Mouse (Mus musculus) heart, embryonic 12.5 days (tissue): ENCODE data around the gene Tmem127. TPM values are rescaled to one million over a fixed set of nuclear protein-coding genes. Genes with fewer than 3 reads are reported as not detected.
"Not testable (repeated sequence)": the region's sequence is repeated elsewhere in the genome, so short reads cannot be mapped to it uniquely, and the experiment has no call there.

Source experiments
- ATAC-seq: fragments of 200-750 bp; cut with Nextera tagmentation; 2 replicates; pipeline ENCODE4 v1.8.0; 2017; ENCODE audit warnings: moderate TSS enrichment, moderate library complexity; ENCODE audit not compliant: insufficient number of reproducible peaks, low FRiP score
- H3K27ac ChIP-seq: fragments of 300-500 bp; sonication (generic); 2 replicates; pipeline ENCODE4 v1.5.1; 2016; ENCODE audit warnings: mild to moderate bottlenecking, moderate library complexity; ENCODE audit not compliant: poor library complexity, severe bottlenecking
- H3K27me3 ChIP-seq: fragments of 300-500 bp; sonication (generic); replicated peaks from 2 replicates; pipeline ENCODE4 v1.6.1; 2016; ENCODE audit warnings: mild to moderate bottlenecking, moderate library complexity
- H3K36me3 ChIP-seq: fragments of 300-500 bp; sonication (generic); 2 replicates; pipeline ENCODE4 v1.6.1; 2016; ENCODE audit warnings: mild to moderate bottlenecking, moderate library complexity
- H3K4me1 ChIP-seq: fragments of 300-500 bp; sonication (generic); replicated peaks from 2 replicates; pipeline ENCODE4 v1.6.1; 2016; ENCODE audit warnings: mild to moderate bottlenecking
- H3K4me2 ChIP-seq: fragments of 300-500 bp; sonication (generic); 2 replicates; pipeline ENCODE4 v1.6.1; 2016; ENCODE audit warnings: mild to moderate bottlenecking, moderate library complexity
- H3K4me3 ChIP-seq: fragments of 300-500 bp; sonication (generic); 2 replicates; pipeline ENCODE4 v1.5.1; 2016; ENCODE audit warnings: mild to moderate bottlenecking
- H3K9ac ChIP-seq: fragments of 300-500 bp; sonication (generic); 2 replicates; pipeline ENCODE4 v1.6.1; 2016; ENCODE audit warnings: mild to moderate bottlenecking, moderate library complexity
- H3K9me3 ChIP-seq: fragments of 300-500 bp; sonication (generic); replicated peaks from 2 replicates; pipeline ENCODE4 v1.6.1; 2016; ENCODE audit warnings: mild to moderate bottlenecking, moderate library complexity
- WGBS: fragments of 180-500 bp; shearing (Covaris S2); methylation state at CpG from one replicate; pipeline ENCODE4 v1.1.7; 2016; 5-methylcytosine and 5-hydroxymethylcytosine counted together
- polyA plus RNA-seq: library from polyadenylated mRNA; unstranded; fragments of >200 nt; fragmentation: Nextera tagmentation; extraction: Ambion mirVana; gene quantifications from 2 replicates; pipeline ENCODE4 v1.2.1, GENCODE M21; 2016

Tmem127 gene
- polyA plus RNA-seq = 24.7 and 27.8 TPM in 2 replicates

DNA sequence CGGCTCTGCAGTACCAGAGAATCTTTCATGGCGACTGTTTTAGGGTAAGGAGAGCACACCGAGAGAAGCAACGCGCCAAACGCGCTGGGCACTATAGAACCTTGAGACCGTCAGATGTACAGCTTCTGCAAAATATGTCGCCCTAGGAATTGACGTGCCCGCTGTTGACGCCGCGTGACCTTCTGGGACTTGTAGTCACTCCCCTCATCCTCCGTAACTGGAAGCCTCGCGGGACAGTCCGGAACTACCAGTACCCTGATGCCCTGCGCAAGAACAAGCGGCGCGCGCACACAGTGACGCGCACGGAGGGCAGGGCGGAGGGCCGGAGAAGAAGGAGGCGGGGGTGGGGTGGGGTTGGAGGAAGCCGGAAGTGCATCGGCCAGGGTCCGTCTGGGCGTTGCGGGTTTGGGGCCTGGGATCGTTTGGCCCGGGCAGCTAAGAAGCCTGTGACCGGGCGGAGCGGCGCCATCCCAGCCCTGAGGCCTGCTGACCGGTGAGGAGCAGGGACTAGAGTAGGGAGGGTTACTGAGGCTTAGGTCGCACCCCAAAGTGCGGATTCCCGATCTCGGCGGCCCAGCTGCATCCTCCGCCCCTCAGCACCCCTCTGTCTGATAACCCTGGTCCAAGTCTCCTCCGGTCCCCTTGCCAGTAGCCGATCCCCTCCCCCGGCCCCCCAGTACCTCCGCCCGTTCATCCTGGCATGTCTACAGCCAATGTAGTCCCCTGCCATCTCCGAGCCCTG, at the start of gene Tmem127, which contains the start of gene Ciao1:
Tmem127 (plus strand) TSS at position 317 of the 742 bp plus-strand sequence.
Ciao1 (minus strand) TSS at position 225 of the 742 bp plus-strand sequence.
- peak within 1 kb of the TSS; percentile 69 for H3K27ac ChIP-seq
- peak; percentile 98 for ATAC-seq
- under 1% methylated on average over 52 of the region's 53 CpGs for WGBS

DNA sequence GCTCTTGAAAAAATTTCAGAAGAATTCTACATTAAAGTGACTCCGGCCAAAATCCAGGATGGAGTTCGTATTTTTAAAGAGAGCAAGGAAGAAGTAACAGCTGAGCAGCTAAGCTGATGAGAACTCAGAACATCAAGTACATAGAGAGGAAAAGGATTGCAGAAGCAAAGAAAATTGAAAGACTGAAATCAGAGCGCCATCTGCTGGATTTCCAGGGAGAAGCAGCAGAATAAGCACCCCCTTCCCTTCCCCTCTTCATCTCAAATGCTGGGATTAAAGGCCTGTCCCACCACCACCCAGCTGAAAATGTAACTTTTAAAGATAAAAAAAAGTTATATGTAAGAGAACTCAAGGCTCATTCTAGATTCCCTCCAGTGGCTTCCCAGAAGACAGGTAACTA, 42.8 kb upstream of the Tmem127 start:
- no peak for ATAC-seq
- H3K36me3 ChIP-seq = peaks cover 21% of the 10 kb centered on the region
- peaks cover 9% of the 10 kb centered on the region for H3K4me1 ChIP-seq
- H3K27me3 ChIP-seq = no peaks in the 10 kb centered on the region
- 32% methylated on average over 3 of the region's 3 CpGs for WGBS
- no peaks in the 10 kb centered on the region for H3K9me3 ChIP-seq
- no peak overlapping the region for H3K9ac ChIP-seq
- H3K27ac ChIP-seq = no peak overlapping the region
- H3K4me2 ChIP-seq = no peak overlapping the region
- no peak overlapping the region for H3K4me3 ChIP-seq

More for the DNA sequence above, at the start of gene Tmem127, which contains the start of gene Ciao1:
- Histone ChIP-seq H3K9ac (peak within 1 kb of the TSS; percentile 91), H3K4me1 (peaks cover 46% of the 10 kb centered on the region), H3K36me3 (peaks cover 38% of the 10 kb centered on the region), H3K4me2 (peak within 1 kb of the TSS; percentile 99), H3K4me3 (peak within 1 kb of the TSS; percentile 75), H3K9me3 (no peaks in the 10 kb centered on the region), H3K27me3 (no peaks in the 10 kb centered on the region)

DNA sequence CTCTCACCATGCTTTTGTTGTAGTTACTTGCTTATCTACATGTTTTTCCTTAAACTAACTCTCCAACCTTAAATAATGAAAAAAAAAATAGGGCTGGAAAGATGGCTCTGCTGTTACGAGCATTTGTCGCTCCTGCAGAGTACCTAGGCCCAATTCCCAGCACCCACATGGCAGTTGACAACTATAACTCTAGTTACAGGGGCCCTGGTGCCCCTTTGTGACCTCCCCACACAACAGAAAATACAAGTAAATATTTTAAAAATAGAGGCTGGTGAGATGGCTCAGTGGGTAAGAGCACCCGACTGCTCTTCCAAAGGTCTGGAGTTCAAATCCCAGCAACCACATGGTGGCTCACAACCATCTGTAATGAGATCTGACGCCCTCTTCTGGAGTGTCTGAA, 41.8 kb upstream of the Tmem127 start:
- 82% methylated on average over 4 of the region's 4 CpGs for WGBS

DNA sequence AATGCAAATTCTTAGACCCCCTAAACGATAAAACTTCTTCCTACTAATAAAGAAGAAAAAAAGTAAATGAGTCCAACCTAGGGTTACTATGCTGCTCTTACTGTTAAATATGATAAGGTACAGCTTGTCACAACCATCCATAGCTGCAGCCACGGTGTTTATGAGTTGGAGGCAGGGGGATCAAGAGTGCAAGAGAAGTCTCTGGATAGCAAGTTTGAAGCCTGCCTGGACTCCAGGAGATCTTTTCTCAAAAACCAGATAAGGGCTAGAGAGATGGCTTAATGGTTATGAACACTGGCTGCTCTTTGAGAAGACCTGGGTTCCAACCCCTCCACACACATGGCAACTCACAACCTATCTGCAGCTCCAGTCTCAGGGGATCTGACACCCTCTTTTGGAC, 40.8 kb upstream of the Tmem127 start:
- Histone ChIP-seq H3K9ac (no peak overlapping the region), H3K36me3 (peaks cover 31% of the 10 kb centered on the region), H3K4me2 (0 out of 2 replicates have a peak overlapping the region, but pooled peaks have one; percentile 6), H3K4me3 (no peak overlapping the region), H3K27me3 (no peaks in the 10 kb centered on the region), H3K9me3 (no peaks in the 10 kb centered on the region), H3K27ac (no peak overlapping the region), H3K4me1 (peaks cover 9% of the 10 kb centered on the region)
- ATAC-seq = no peak
- 90% methylated on average over 2 of the region's 2 CpGs for WGBS

More for the DNA sequence above, 41.8 kb upstream of the Tmem127 start:
- H3K9ac ChIP-seq, H3K27me3 ChIP-seq, ATAC-seq, H3K9me3 ChIP-seq, H3K27ac ChIP-seq, H3K4me2 ChIP-seq, H3K4me3 ChIP-seq, H3K4me1 ChIP-seq: not testable (repeated sequence)
- peaks cover 23% of the 10 kb centered on the region for H3K36me3 ChIP-seq

DNA sequence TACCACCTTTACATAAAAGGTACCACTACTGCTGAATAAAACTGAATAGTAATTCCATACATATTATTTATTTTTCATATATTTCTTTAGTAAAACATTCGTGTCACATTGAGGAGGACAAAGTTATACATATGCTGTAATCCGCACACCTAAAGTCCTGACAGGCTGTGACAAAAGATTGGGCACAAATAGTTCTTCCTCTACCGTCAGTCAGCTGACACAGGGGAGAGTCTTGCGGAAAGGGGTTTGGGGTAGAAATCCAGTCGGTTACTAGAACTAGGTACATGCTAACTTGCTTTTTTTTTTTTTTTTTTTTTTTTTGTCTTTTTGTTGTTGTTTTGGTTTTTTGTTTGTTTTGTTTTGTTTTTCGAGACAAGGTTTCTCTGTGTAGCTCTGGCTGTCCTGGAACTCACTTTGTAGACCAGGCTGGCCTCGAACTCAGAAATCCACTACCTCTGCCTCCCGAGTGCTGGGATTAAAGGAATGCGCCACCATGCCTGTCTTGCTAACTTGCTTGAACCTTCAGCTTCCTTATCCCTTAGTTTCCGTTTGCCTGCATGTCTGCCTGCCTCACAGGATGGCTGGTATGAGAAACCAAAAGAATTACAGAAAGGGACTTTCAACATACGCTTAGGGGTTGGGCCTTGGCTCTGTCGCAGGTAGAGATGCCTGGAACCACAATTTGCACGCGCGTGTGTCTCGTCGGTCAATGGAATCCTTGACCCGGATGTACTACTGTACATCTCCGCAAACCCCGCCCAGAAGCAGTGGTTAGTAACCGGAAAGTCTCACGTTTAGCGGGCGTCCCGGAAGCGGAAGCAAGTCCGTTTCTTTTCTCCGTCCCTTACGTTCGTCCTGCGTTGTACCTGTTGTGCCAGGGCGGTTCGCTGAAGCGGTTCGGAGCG, 39.9 kb upstream of the Tmem127 start, which contains the start of the genes 1810024B03Rik and Snrnp200:
1810024B03Rik (minus strand) TSS at position 734 of the 905 bp plus-strand sequence.
Snrnp200 (plus strand) TSS at position 840 of the 905 bp plus-strand sequence.
- peak within 1 kb of the TSS; percentile 91 for H3K9ac ChIP-seq
- no peaks in the 10 kb centered on the region for H3K27me3 ChIP-seq
- 10% methylated on average over 36 of the region's 36 CpGs for WGBS
- H3K36me3 ChIP-seq = peaks cover 34% of the 10 kb centered on the region
- peak within 1 kb of the TSS; percentile 99 for H3K4me3 ChIP-seq
- peaks cover 9% of the 10 kb centered on the region for H3K4me1 ChIP-seq
- no peaks in the 10 kb centered on the region for H3K9me3 ChIP-seq
- peak within 1 kb of the TSS; percentile 87 for H3K4me2 ChIP-seq
- peak; percentile 95 for ATAC-seq
- peak within 1 kb of the TSS; percentile 47; the same call in 1 of the 2 replicates for H3K27ac ChIP-seq

DNA sequence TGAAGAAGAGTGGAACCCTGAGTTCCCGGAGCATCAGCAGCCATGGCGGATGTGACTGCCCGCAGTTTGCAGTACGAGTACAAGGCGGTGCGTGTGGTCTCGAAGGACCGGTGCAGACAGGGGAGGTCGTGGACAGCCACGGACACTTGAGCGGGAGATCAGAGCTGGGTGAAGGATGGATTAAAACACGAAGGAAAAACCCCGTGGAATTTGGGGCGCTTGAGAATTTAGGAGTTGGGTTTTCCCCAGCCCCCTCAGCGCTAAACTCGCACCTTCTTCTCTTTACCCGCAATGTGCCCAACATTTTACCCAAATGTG, 39.3 kb upstream of the Tmem127 start:
- H3K27me3 ChIP-seq = no peaks in the 10 kb centered on the region
- H3K4me3 ChIP-seq = peak overlapping the region; percentile 99
- under 1% methylated on average over 17 of the region's 17 CpGs for WGBS
- peaks cover 9% of the 10 kb centered on the region for H3K4me1 ChIP-seq
- peak; percentile 62; the same call in 1 of the 2 replicates for ATAC-seq
- peak overlapping the region; percentile 87 for H3K4me2 ChIP-seq
- H3K27ac ChIP-seq = 0 out of 2 replicates have a peak overlapping the region, but pooled peaks have one; percentile 47
- no peaks in the 10 kb centered on the region for H3K9me3 ChIP-seq
- peaks cover 38% of the 10 kb centered on the region for H3K36me3 ChIP-seq
- H3K9ac ChIP-seq = peak overlapping the region; percentile 91

DNA sequence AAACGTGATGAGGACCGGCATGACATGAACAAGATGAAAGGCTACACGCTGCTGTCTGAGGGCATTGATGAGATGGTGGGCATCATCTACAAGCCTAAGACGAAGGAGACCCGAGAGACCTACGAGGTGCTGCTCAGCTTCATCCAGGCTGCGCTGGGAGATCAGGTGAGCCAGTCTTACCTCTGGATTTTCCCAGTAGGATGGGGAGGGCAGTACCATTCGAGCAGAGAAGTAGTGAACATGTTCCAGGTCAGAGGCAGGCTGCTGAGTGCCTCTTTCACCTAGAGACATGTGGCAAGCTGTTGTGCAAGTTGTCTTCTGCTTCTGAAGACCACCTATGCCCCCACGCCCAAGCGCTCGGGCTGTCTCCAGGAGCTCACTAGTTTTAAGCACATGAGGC, 37.0 kb upstream of the Tmem127 start:
- Histone ChIP-seq H3K27me3 (no peaks in the 10 kb centered on the region), H3K4me2 (no peak overlapping the region), H3K36me3 (peaks cover 59% of the 10 kb centered on the region), H3K4me1 (peaks cover 9% of the 10 kb centered on the region), H3K9ac (no peak overlapping the region), H3K27ac (no peak overlapping the region), H3K9me3 (no peaks in the 10 kb centered on the region), H3K4me3 (no peak overlapping the region)
- 94% methylated on average over 11 of the region's 11 CpGs for WGBS
- no peak for ATAC-seq

DNA sequence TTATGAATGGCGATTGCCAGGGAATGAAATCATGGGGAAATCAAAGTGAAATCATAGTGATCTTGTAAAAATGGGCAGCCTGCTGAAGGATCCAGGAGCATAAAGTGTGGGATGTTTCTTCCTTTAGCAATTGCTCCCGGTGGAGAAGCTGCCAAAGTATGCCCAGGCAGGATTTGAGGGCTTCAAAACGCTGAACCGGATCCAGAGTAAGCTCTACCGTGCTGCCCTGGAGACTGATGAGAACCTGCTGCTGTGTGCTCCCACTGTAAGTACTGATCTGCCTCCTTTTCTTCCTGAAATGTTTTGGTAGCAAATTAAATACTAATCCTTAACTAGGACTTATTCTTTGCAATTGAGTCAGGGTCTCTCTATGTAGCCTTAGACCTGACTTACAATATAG, 30.0 kb upstream of the Tmem127 start:
- H3K4me3 ChIP-seq = no peak overlapping the region
- WGBS = 93% methylated on average over 5 of the region's 5 CpGs
- no peaks in the 10 kb centered on the region for H3K27me3 ChIP-seq
- no peaks in the 10 kb centered on the region for H3K4me1 ChIP-seq
- H3K36me3 ChIP-seq = peaks cover 95% of the 10 kb centered on the region
- no peaks in the 10 kb centered on the region for H3K9me3 ChIP-seq
- H3K27ac ChIP-seq = no peak overlapping the region
- no peak for ATAC-seq
- H3K4me2 ChIP-seq = no peak overlapping the region
- no peak overlapping the region for H3K9ac ChIP-seq

DNA sequence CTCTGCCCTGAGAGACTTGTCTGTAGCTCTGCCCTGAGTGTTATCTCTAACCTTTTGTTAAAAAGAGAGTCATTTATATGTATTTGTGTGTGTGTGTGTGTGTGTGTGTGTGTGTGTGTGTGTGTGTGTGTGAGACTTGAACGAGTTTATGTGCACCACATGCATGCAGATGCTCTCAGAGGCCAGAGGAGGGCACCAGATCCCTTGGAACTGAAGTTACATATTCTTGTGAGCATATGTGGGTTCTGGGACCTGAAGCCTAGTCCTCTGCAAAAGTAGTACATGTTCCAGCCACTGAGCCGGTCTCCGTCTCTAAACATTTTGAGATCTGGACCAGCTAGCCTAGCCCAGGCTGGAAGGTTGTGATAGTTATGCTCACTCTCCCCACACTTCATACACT, 22.4 kb upstream of the Tmem127 start:
- Histone ChIP-seq H3K4me3 (no peak overlapping the region), H3K36me3 (peaks cover 93% of the 10 kb centered on the region), H3K27me3 (no peaks in the 10 kb centered on the region), H3K4me2 (no peak overlapping the region), H3K9ac (no peak overlapping the region), H3K9me3 (0 out of 2 replicates have a peak, but pooled peaks cover 6% of the 10 kb centered on the region), H3K4me1 (no peaks in the 10 kb centered on the region), H3K27ac (no peak overlapping the region)
- ATAC-seq = no peak
- 97% methylated on average over 3 of the region's 3 CpGs for WGBS

DNA sequence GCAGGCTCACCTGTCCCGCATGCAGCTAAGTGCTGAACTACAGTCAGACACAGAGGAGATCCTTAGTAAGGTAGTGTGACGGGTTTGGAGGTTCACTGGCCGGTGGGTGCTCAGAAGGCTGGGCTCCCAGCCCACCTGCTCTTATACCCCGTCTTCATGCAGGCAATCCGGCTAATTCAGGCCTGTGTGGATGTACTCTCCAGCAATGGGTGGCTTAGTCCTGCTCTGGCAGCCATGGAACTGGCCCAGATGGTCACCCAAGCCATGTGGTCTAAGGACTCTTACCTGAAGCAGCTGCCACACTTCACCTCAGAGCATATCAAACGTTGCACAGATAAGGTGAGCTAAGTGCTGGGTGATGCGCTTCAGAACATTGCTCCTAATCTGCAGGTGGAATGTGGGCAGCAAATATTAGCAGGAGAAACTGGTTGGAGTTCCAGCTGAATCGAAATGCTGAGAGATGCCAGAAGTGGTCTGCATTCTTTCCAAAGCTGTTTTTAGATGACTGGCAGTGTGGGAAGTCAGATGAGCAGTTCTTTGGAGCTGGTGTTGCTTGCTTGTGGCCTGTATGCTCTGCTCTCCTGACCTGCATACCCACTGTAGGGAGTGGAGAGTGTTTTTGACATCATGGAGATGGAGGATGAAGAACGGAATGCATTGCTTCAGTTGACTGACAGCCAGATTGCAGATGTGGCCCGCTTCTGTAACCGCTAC, 9.7 kb upstream of the Tmem127 start:
- Histone ChIP-seq H3K4me1 (peaks cover 4% of the 10 kb centered on the region; the same call in 1 of the 2 replicates), H3K27ac (0 out of 2 replicates have a peak overlapping the region, but pooled peaks have one; percentile 37), H3K9me3 (no peaks in the 10 kb centered on the region), H3K4me3 (no peak overlapping the region), H3K36me3 (peaks cover 88% of the 10 kb centered on the region), H3K27me3 (no peaks in the 10 kb centered on the region), H3K4me2 (no peak overlapping the region), H3K9ac (no peak overlapping the region)
- no peak; the same call in 1 of the 2 replicates for ATAC-seq
- 75% methylated on average over 11 of the region's 11 CpGs for WGBS
